Mouse (Mus musculus): ENCODE measurements around the gene Poln.

The Poln gene

DNA sequence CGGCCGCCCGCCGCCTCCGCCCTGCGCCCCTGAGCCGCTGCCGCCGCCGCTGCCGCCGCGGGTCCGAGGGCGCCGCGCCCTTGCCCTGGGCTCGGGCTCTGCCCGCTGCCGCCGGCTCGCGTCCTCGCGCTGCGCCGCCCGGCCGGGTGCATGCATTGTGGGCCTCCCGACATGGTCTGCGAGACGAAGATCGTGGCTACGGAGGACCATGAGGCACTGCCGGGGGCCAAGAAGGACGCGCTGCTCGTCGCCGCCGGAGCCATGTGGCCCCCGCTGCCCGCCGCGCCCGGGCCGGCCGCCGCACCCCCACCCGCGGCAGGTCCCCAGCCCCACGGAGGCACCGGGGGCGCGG lies 172.6 kb downstream of the Poln start:
- no peak for DNase-seq (ENCODE audit: extremely low read depth, insufficient read length, low spot score)

GRCm38 (mm10) chr5:33995843-33996693 lies 173.2 kb downstream of the Poln start, which contains the start of gene Nat8l:
Gene Nat8l, plus strand, starts transcription at chr5:33995984.
- no peak for DNase-seq (ENCODE audit: extremely low read depth, insufficient read length, low spot score)

GRCm38 (mm10) chr5:33994671-33995625 lies 174.3 kb downstream of the Poln start:
- no peak for DNase-seq (ENCODE audit: extremely low read depth, insufficient read length, low spot score)

GRCm38 (mm10) chr5:33983309-33984121 lies 185.7 kb downstream of the Poln start, which contains the start of gene Gm1673:
Gene Gm1673, plus strand, starts transcription at chr5:33983433.
- DNase-seq (ENCODE audit: extremely low read depth, insufficient read length, low spot score) = no peak

- DNase-seq (ENCODE audit: extremely low read depth, insufficient read length, low spot score) = no peak
Measured at GRCm38 (mm10) chr5:33982731-33983259, 186.5 kb downstream of the Poln start.

DNA sequence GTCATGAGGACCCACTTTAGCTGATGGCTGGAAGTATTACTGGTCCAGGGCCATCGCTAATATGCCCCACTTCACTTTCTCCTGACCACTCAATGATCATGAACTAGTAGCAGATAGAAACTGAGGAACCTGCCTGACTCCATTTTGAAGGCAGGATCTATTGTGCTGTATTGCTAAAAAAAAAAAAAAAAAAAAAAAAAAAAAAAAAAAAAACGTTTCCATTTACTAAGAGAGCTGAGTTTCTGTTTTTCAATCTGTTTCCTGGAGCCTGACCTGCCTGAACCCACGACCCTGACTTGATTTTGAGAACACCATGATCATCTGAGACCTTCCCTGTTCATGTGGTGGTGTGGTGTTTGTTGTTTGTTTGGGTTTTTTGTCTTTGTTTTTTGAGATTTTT lies 193.0 kb downstream of the Poln start:
- DNase-seq (ENCODE audit: extremely low read depth, insufficient read length, low spot score) = no peak

- no peak for DNase-seq (ENCODE audit: extremely low read depth, insufficient read length, low spot score)
Measured at GRCm38 (mm10) chr5:33974736-33975135, 194.5 kb downstream of the Poln start.

DNA sequence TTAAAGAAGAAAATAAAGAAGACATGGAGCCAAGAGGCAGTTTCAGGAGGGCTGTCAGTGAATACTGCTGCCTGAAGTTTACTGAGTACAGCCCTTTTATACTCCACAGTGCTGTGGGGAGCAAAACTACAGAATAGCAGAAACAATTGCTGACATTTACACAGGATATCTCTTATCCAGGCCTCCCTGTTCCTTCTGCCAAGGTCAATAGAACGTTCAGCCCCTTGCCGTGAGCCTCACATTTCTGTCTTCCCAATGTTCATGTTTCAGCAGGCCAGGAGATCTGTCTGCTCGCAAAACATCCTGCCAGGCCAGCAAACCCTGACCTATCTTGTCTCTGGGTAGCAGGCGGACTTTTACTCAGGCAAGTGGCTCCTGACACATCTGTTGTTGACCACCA lies 209.9 kb downstream of the Poln start:
- DNase-seq (ENCODE audit: extremely low read depth, insufficient read length, low spot score) = no peak

Data from 3134 (cell line).